Mouse (Mus musculus) liver, postnatal 0 days (tissue): Measurements from ENCODE around the gene Tada3.

Source experiments
- CTCF ChIP-seq: sonication (generic); IDR thresholded peaks from 2 replicates; pipeline ENCODE4 v1.5.1; 2016; ENCODE audit warnings: antibody characterized with exemption, low read depth
- EP300 ChIP-seq: IDR thresholded peaks from 2 replicates; pipeline ENCODE4 v1.6.1; 2016; ENCODE audit warnings: antibody characterized with exemption, low read depth, mild to moderate bottlenecking

GRCm38 (mm10) chr6:113416416-113416815 is 38.7 kb upstream of the Tada3 start:
- TF ChIP-seq CTCF = no peak
- TF ChIP-seq EP300 = no peak
